In genomic region chr9:107567702-107568319, GRCm38 (mm10) we compare ENCODE assay signal across 8 mouse cellular contexts. TPM values are rescaled to one million over a fixed set of nuclear protein-coding genes. Genes with fewer than 3 reads are reported as not detected.
DNase-seq lines count a peak whose midpoint lies in the region; ATAC-seq lines count a peak whose summit lies in the region.

Gene Hyal2 (plus strand): TSS chr9:107567945.

- ATAC-seq in forebrain, embryonic 16.5 days: no peak
- no peak for ATAC-seq in hindbrain, embryonic 12.5 days (ENCODE audit: low FRiP score)

- H3K4me2 ChIP-seq in forebrain, embryonic 16.5 days (ENCODE audit: low read length): peak within 1 kb of the TSS; percentile 95
- H3K4me2 ChIP-seq in hindbrain, embryonic 12.5 days (replicated peaks): peak within 1 kb of the TSS; percentile 93

- H3K27ac ChIP-seq in forebrain, embryonic 16.5 days (ENCODE audit: low read length): peak within 1 kb of the TSS; percentile 85
- H3K27ac ChIP-seq in hindbrain, embryonic 12.5 days: peak within 1 kb of the TSS; percentile 87
- peak within 1 kb of the TSS; percentile 91 for H3K27ac ChIP-seq in macrophage

- peak within 1 kb of the TSS; percentile 88 for H3K9ac ChIP-seq in forebrain, embryonic 16.5 days (replicated peaks; ENCODE audit: low read depth, low read length)
- H3K9ac ChIP-seq in hindbrain, embryonic 12.5 days: peak within 1 kb of the TSS; percentile 95

- no peaks in the 10 kb centered on the region for H3K27me3 ChIP-seq in forebrain, embryonic 16.5 days (replicated peaks; ENCODE audit: control insufficient read depth, insufficient read depth, low read length)
- H3K27me3 ChIP-seq in hindbrain, embryonic 12.5 days: no peaks in the 10 kb centered on the region

- peaks cover 24% of the 10 kb centered on the region; the same call in 1 of the 2 replicates for H3K79me2 ChIP-seq in macrophage (ENCODE audit: inconsistent target)

- intact Hi-C loops in left cerebral cortex, postnatal 10 days (cut with DNase I): no loop called here

- 7% methylated on average over 18 of the region's 18 CpGs for WGBS in forebrain, embryonic 16.5 days
- WGBS in hindbrain, embryonic 12.5 days: 5% methylated on average over 18 of the region's 18 CpGs
- WGBS in macrophage (ENCODE audit: missing documents): 71% methylated on average over 18 of the region's 18 CpGs

- DNase-seq in urinary bladder, adult 2 months (ENCODE audit: low spot score): no peak
- DNase-seq in urinary bladder, postnatal 25 days (ENCODE audit: low spot score): no peak
- DNase-seq in left cerebral cortex, postnatal 10 days (ENCODE audit: extremely low spot score in 1 of 2, low spot score in 2 of 2): peak in 1 of 2 experiments; percentile 73
- DNase-seq in retina, postnatal 1 day: no peak
- no peak for DNase-seq in cerebellum, postnatal 10 days

- peaks cover 46% of the 10 kb centered on the region for H3K4me1 ChIP-seq in forebrain, embryonic 16.5 days (replicated peaks; ENCODE audit: control insufficient read depth, insufficient read depth, low read length)
- H3K4me1 ChIP-seq in hindbrain, embryonic 12.5 days: peaks cover 53% of the 10 kb centered on the region

- H3K36me3 ChIP-seq in forebrain, embryonic 16.5 days (ENCODE audit: control insufficient read depth, insufficient read depth): peaks cover 15% of the 10 kb centered on the region
- H3K36me3 ChIP-seq in hindbrain, embryonic 12.5 days: peaks cover 39% of the 10 kb centered on the region
- peaks cover 10% of the 10 kb centered on the region; the same call in 1 of the 2 replicates for H3K36me3 ChIP-seq in macrophage (ENCODE audit: inconsistent target)

- peak within 1 kb of the TSS; percentile 83 for H3K4me3 ChIP-seq in forebrain, embryonic 16.5 days (replicated peaks; ENCODE audit: low read length)
- H3K4me3 ChIP-seq in hindbrain, embryonic 12.5 days: peak within 1 kb of the TSS; percentile 81
- peak within 1 kb of the TSS; percentile 49 for H3K4me3 ChIP-seq in macrophage (ENCODE audit: inconsistent target)

- no peaks in the 10 kb centered on the region for H3K9me3 ChIP-seq in forebrain, embryonic 16.5 days (ENCODE audit: control insufficient read depth, low read length)
- H3K9me3 ChIP-seq in hindbrain, embryonic 12.5 days (replicated peaks): no peaks in the 10 kb centered on the region

RNA-seq across cellular contexts. Expression of gene Hyal2, which starts in this region (rescaled TPM):
- polyA plus RNA-seq in urinary bladder, adult 2 months (2012; rRNA removed): 24.0 and 35.6 TPM in 2 replicates
- polyA plus RNA-seq in forebrain, embryonic 16.5 days (2015; fragmentation: Nextera tagmentation; extraction: Ambion mirVana): 69.7 and 74.5 TPM in 2 replicates
- 105 and 109 TPM in 2 replicates for polyA plus RNA-seq in hindbrain, embryonic 12.5 days (2016; fragmentation: Nextera tagmentation; extraction: Ambion mirVana)
- total RNA-seq in left cerebral cortex, postnatal 10 days (2021): 10 to 100 TPM; 13.2 to 20.1 TPM
- total RNA-seq in macrophage (2018; cell fraction: chromatin; rRNA removed): 10 to 100 TPM in 1 of 26 experiments, 1 to 10 TPM in 23, under 1 TPM in 2; 0.61 to 16.6 (median 5.8) TPM
- total RNA-seq in macrophage (2018; cell fraction: cytosol; rRNA removed): 10 to 100 TPM in 25 of 26 experiments, 1 to 10 TPM in 1; 9.5 to 27.1 (median 17.0) TPM
- 10 to 100 TPM in 12 of 26 experiments, 1 to 10 TPM in 14; 3.7 to 23.0 (median 9.7) TPM for total RNA-seq in macrophage (2018; cell fraction: nucleus; rRNA removed)
- polyA plus RNA-seq in macrophage (2018): 17.0 to 33.6 TPM (median 19.7 TPM) in 3 replicates
